Mouse (Mus musculus) cerebellum, postnatal 36 days (tissue): Measurements from ENCODE around the gene Spata3.
A peak's percentile ranks its signal among the peaks of the same experiment; 100 is the strongest.
"Not testable (repeated sequence)": the region's sequence is repeated elsewhere in the genome, so short reads cannot be mapped to it uniquely, and the experiment has no call there.

Experiments used
- DNase-seq, 2 experiments: peaks; one replicate each; pipeline ENCODE4 v3.0.0; 2021 to 2022; ENCODE audit warnings: mixed read lengths in 2 of 2

Spata3 gene

DNA sequence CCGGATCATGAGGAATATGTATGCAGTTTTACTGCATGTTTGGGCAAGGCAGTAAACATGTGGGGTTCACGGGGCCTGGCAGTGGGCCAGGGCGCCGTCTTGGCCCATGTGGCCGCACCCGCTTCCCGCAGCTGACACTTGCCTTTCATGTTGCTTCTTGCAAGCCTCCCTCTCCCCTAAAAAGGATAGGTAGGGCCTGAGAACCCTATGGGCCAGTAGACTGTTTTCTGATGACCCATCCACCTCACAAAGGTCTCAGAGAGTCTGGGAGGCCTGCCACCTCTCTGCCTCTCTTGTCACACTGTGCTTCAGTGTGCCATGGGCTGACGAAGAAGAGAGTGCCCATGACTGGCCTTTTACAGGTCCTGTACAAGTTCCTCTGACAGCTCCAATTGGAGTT, at the start of gene Spata3:
Gene Spata3, plus strand, starts transcription at position 301 of the 400 bp plus-strand sequence.
- DNase-seq: no peak

DNA sequence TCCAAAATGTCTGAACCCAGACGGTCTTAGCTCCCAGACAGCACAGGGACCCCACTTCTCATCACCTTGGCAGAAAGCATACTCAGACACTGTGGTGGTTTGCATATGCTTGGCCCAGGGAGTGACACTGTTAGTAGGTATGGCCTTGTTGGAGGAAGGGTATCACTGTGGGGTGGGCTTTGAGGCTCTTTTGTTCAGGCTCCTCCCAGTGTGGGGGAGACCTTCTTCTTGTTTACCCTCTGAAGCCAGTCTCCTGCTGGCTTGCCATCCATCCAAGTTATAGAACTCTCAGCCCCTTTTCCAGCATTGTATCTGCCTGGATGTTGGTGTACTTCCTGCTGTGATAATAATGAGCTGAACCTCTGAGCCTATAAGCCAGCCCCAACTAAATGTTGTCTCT, 47.5 kb upstream of the Spata3 start:
- DNase-seq: no peak

DNA sequence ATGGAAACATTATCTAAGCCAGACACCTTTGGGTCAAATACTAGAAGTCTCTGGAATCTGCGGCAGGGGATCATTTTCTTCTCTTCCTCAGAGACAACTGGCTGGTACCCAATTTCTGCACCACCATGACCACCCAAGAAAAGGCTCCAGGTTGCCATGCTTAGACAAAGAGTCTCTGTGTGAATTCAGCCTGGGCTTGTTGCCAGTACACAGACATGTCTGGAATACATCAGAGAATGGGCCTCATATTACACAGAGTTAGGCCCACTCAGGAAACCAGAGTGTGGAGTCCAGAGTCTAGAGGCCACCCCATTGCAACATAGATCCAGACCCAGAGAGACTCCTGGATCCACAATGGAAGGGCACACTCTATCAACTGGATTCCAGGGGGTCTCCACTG, 47.1 kb upstream of the Spata3 start:
- no peak for DNase-seq

DNA sequence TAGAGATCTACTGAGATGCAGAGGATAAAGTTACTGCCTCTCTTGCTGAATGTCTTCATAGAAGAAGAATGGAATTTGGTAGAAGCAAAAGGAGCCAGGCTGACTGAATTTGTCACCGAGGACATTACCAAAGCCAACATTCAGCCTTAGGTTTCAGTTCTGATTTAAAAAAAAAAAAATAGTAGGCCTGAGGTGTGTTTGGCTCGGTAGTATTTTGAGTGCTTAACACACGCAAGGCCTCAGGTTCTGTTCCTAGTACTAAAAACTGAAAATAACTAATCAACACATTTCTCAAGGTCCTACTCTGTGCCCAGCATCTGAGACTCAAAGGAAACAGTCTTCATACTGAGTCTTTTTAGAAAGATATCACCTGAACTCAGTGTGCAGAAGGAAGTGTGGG, 45.5 kb upstream of the Spata3 start:
- DNase-seq: no peak

DNA sequence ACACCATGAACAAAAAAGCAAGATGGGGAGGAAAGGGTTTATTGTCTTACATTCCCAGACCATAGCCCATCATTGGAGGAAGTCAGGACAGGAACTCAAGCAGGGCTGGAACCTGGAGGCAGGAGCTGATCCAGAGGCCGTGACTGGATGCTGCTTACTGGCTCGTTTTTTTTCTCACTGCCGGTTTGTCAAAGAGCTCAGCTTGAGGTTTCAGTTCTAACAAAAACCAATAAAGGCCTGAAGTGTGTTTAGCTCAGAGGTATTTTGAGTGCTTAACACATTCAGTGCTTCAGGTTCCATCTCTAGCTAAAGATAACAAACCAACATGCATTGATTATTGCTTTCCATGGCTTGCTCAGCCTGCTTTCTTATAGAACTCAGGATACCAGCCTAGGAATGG, 44.3 kb upstream of the Spata3 start:
- no peak for DNase-seq

DNA sequence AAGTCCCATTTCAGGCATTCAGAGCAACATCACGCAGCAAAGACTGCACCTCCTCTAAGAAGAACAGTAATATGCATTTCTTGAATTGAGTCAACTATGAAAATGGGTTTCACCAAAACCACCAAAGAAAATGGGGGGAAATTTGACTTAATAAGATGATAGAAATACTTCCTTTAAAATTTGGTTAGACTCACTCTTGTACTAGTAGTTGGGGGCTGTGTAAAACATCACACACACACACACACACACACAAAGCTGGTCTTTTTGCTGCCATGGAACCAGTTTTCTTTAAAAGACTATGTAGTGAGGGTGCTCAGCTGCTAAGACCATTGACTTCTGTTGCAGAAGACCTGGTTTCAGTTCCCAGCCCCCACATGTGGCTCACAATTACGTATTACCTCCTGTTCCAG, 43.1 kb upstream of the Spata3 start:
- no peak for DNase-seq

DNA sequence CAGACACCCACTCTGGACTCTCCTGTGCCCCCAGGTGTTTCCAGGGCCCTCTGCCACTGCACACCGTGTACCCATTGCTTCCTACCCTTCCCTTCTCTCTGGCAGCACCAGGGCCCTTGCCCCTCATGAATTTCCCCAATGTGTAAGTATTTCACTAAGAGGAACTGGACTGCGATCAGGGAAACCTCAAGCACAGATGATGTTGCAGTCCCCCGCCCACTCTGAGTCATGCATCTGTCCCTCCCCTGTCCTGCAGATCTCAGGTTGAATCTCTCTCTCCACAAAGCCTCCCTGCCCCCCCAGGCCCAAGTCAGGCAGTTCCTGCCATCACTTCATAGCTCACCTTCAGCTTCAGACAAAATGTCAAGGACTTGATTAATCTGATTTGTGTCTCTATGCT, 38.9 kb upstream of the Spata3 start:
- no peak for DNase-seq

DNA sequence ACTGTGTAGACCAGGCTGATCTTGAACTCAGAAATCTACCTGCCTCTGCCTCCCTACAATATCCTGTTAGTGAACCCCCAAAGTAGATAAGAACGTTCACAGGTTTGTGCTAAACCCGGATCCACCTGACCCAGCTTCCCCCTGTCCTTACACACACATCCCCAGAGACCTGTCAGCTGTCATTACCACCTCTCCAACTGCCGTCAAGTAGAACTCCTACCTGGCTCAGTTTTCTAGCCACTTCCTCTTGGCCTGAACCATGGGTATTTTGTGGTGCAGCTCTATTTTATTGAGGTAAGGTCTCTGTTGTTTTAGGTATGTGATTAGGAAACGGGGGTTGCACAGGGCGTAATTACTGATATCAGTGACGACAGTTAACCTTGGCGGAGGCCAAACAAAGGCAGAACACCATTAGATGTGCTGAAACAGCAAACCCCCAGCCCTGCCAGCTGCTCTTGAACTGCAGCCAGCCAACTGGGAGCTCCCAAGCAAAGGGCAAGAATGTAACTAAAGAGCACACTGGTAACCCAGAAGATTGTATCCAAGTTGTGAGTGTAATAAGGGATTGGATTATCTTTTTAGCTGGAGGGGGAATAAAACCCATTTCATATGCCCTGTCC, 34.8 kb upstream of the Spata3 start:
- DNase-seq: no peak

DNA sequence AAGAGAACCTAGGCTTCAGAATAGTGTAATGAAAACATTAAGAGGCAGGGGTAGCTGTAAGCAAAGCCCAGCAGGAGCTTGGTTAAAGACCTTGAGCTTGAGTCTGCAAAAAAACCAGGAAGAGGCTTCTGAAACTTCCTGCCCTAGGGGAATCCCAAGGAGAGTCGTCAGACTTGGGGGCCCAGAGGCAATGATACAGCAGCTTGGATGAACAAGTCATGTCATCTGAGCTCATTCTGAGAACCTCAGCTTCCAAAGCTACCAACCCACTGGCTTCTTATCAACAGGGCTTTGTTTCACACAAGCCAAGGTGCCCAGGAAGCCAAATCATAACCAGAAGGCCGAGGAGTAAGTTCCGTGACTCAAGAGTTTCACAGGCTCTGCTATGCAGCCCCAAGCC, 30.8 kb upstream of the Spata3 start:
- DNase-seq: no peak

DNA sequence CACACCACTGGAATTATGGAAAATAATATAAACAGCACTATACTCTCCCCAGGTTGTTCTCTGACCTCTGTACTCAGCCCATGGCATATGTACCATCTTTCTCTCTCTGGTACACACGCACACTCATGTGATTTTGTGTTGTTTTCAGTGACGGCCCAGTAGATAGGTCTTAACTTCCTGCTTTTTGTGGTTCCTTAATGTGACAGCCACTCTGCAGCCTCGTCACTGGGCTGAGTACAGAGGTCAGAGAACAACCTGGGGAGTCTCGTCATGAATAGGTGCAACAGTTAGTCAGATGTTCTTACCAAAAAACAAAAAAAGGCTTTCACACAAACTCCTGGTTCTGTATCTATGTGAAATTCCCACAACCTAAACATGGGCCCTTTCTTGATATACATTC, 28.3 kb upstream of the Spata3 start:
- no peak for DNase-seq

DNA sequence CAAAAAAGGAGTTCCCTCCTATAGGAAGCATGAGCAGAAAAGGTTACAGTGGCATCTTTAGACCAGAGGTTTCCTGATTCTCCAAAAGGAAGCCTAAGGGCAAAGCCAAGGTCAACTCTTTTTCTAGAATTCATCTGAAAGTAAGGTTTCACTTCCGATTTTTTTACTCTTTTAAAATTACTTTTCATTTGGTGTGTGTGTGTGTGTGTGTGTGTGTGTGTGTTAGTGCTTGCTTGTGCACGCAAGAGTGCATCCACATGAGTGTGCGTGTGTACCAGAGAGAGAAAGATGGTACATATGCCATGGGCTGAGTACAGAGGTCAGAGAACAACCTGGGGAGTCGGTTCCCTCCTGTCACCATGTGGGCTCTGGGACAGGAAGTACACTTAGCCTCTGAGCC, 27.7 kb upstream of the Spata3 start:
- not testable (repeated sequence) for DNase-seq

DNA sequence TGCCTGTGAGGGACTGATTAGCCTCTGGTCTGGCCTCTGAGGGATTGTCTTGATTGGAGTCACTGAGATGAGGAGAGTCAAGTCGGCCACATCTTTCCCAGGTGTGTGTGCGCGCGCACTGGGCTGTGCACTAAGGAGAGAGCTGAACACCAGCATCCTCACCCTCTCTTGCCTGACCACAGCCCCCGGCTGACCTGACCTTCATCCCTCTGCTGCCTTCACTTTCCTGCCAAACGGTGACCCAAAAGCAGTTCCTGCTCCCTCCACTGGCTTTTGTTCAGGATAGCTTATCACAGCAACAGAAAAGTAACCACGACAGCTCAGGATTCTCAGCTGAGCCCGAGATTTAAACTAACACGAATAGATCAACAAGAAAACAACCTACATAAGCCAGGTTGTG, 24.4 kb upstream of the Spata3 start:
- DNase-seq: no peak

DNA sequence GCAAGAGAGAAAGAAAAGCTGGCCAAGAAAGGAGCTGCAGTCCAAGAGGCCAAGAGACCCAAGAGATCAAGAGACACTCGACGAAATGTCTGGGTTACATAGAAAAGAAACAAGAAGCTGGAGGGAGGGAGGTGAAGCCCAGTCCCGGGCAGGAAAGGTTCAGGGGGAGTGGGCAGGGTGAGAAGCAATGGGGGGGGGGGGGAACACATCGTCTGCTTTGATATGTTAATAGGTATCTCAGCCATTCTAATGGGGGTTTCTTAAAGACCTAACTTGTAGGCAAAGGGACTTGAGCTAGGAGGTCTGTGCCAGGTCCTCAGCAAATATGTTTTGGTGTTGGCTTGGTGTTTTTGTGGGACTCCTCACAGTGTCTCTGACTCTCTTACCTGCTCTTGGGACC, 23.1 kb upstream of the Spata3 start:
- DNase-seq: no peak

DNA sequence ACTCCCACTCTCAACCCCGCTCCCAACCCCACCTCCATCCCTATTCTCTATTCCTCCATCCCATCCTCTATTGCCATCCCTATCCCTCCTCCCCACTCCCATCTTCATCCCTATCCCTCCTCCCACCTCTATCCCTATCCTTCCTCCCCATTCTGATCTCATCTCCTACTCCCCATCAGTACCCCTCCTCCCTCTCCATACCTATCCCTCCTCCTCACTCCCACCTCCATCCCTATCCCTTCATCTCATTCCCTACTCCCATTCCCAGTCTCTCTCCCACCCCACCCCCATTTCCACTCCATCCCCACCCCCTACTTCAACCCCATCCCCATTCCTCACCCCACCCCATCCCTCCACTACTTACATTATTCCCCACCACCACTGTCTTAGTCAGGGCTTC, 19.4 kb upstream of the Spata3 start:
- no peak for DNase-seq

DNA sequence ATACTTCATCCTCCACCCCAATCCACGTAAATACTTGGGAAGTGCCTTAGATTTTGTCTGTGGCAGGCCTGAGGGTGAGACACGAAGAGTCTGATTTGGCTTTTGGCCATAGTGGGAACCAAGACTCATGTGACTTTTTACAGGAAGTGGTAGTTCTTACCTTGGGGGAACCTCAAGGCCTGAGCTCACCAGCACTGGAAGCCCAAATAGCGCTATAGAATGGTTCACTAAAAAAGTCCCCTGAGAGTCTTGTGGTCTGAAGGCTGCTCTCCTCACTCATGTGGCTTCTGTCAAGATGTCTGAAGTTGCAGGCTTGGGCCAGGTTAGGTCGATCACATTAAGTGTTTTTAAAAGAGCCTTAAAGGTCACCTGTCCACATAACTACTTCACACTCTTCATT, 18.6 kb upstream of the Spata3 start:
- no peak for DNase-seq

DNA sequence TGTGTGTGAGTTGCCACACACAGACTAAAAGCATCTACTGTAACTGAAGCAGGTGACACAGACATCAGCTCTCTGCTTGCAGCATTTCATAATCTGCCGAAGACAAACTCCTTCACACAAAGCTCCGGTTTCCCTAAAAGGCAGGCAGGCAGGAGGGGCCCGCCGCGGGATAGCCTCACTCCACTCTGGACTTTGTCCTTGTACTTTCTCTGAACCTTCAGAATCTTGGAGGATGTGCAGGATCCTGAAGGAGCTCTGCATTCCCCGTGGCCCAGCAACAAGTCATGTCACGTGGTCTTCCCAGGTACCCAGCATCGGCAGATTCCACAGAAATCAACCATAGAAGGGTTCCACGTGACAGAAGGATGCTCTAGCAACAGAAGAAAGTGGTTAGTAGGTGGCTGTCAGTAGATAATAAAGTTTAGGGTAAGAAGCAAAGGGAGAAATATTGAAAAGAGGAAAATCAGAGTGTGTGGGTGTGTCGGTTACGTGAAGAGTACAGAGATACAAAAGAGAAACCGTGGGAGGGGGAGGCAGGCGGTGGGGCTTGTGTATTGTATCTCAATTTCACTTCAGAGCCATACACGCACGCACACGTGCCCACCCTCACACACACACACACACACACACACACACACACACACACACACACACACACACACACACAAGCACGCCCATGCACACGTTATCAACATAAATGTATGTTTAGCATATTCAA, 16.6 kb upstream of the Spata3 start:
- DNase-seq: no peak

DNA sequence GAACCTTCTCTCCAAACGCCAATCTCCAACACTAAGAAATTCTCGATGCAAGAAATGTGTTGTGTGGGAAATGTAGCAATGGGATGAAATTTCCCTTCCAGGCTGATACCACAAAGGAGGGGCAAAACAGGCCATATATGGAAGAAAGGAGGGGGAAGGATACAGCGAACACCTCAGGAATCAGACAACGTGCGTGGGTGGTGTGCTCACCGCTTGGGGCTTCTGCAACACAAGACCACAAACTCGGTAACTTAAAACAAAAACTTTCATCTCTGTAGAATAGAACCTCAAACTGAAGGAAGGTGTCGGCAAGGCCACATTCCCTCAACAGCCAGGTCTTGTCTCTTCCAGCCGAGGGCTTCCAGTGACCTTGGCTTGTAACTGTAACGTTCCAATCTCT, 11.1 kb upstream of the Spata3 start:
- no peak for DNase-seq

DNA sequence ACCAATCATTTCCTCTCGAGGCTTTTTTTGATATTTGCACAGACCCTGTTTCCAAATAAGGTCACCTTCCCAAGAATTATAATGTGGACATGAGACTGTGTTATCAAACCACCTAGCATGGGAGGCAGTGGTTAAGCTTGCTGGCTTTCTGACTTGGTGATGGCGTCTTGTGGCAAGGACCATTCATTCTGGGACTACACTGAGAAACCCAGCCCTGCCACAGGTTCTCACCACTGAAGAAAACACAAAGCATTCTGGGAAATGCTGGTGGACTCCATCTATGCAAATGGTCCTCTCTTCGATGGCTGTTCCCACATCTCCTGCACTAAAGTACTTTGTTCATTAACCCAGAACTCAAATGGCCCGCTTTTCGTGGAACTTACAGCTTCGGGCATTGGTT, 10.6 kb upstream of the Spata3 start:
- DNase-seq: no peak

DNA sequence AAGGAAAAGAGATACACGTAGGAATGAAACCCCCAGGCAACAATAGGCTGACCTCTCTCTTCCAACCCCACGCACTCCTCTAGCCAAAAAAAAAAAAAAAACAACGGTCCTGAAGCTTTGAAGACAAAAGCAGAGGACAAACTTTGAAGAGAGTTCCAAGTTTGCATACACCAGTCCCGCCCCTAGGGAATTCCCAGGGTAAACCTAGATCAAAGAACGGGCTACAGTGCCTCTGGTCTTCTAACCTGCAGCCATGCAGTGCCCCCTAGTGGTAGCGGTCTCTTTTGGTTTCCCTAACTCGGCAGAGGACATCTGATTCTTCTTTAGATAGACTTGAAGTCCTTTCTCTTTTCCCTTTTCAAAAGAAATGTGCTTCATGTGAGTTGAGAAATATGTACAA, 8.8 kb upstream of the Spata3 start:
- peak; percentile 86 to 88 for DNase-seq

DNA sequence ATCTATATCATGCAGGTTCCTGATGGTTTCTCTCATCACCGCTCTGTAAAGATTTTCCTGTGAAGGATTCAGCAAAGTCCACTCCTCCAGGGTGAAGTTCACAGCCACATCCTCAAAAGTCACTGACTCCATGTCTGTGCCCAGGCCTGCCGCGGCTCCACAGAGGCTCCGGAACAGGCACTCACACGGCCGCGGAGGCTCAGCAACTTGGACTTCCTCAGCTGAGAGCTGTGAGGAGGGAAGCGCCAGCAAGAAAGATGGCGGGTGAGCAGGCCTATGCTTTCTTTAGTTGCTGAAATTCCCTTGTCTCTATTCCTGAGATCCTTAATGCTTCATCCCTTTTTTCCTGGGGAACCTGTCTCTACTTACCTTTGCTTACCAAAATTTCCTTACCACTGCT, 858 bp upstream of the Spata3 start:
- DNase-seq: not testable (repeated sequence)

DNA sequence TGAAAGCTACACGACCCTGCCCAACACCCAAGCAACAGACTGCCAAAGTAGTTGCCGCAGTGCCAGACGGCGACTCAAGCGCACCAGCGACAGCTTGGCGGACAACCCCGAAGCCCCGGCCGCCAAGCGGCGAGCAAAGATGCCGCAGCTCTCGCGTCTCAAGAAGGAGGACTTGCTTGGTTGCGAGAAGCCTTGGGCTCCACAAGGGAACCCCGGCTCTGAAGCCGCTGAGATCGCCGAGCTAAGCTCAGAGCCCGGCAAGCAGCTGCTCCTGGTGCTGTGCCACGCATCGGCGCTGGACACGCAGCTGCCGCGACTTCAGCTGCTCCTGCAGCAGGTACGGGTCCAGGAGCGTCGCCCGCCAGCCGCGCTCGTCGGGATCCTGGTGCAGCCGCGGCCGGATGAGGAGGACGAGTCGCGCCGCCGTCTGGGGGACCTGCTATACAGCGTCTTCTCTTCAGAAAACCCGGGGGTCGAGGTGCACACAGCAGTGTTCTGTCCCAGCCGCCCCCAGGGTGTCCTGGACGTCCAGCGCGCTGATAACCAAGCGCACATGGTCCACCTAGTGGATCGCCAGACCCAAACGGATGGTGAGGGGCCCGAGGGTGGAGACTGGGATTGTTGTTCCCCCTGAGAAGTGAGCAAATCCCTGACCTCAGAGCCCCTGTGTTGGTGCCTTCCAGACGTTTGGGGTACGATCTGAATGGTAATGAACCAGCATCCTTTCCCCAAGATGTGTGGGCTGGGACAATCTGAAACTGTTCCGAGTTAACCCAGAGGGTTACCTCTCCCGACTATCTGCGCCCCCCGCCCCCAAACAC, 1.8 kb downstream of the Spata3 start:
- peak; percentile 50 to 51 for DNase-seq

DNA sequence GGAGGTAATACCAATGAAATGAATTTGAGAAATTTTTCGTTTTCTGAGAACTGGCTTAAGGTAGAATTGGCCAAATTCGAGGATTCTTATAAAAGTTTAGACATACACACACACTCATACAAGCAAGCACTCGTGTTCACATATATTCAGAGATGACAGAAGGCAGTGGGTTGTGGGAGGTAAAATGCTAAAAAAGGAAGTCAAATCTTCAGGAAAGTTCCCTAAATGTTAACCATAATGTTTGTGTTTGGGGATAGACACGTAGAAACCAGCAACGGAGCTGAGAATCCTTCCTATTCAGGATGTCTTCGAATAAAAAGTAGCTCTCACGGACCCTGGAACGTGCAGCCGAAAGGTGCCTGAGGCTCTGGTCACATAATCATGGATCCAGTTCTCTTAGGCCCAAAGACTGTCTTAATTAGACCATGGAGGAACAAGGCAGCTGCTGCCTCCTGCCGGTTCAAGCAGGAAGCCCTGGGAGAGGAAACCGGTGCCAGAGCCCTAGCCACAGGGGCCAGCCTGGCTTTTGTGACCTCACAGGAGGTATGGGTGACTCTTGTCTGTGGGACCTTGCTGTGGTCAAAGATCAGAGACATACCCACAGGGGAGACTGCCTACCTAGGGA, 4.9 kb downstream of the Spata3 start:
- DNase-seq: no peak

DNA sequence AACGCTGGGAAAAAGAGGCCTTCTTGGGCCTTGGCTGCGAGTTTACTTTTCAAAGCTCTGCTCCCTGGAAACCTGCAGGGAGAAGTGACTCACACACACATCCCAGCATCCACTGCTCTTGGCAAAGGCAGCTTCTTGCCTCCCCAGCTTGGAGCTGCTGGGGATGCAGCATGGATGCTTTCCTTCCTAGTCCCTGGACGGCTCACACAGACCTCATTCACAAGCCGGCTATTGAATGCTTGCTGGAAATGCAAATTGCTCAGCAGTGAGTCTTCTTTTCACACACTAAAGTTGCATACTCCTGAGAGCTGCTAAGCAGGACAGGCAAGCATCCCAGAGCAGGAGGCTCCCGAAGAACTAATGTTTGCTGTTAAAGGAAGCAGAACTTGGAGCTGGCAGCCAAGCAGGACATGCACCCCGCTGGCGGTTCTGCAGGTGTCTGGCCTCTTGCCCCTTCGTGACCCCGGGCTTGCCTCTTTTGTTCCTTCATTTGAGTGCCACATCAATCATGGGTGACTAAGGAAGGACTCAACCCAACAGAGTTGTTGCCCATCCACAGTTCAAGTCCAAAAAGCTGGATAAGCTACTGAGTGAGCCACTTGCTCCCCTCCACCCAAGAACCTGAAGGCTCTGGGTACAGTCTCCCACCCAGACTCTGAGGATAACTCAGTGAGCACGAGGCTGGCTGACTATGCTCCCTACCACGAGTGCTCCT, 15.8 kb downstream of the Spata3 start:
- DNase-seq: peak; percentile 30 to 33
